Mouse (Mus musculus) liver, embryonic 16.5 days (tissue): ENCODE measurements around the gene Olfr157. TPM values are rescaled to one million over a fixed set of nuclear protein-coding genes. Genes with fewer than 3 reads are reported as not detected.

Experiments used
- ATAC-seq: fragments of 200-750 bp; cut with Nextera tagmentation; 2 replicates; pipeline ENCODE4 v1.8.0; 2017; ENCODE audit warnings: low read depth, mild to moderate bottlenecking, moderate number of reproducible peaks, moderate library complexity
- H3K27ac ChIP-seq: fragments of 300-500 bp; sonication (generic); 2 replicates; pipeline ENCODE4 v1.5.1; 2014; ENCODE audit warnings: mild to moderate bottlenecking, low read length
- H3K27me3 ChIP-seq: fragments of 300-500 bp; sonication (generic); 2 replicates; pipeline ENCODE4 v1.6.1; 2014; ENCODE audit warnings: low read depth, low read length, mixed read lengths; ENCODE audit not compliant: control insufficient read depth, insufficient read depth
- H3K36me3 ChIP-seq: fragments of 300-500 bp; sonication (generic); 2 replicates; pipeline ENCODE4 v1.6.1; 2014; ENCODE audit warnings: mild to moderate bottlenecking; ENCODE audit not compliant: control insufficient read depth, insufficient read depth
- H3K4me1 ChIP-seq: fragments of 300-500 bp; sonication (generic); 2 replicates; pipeline ENCODE4 v1.6.1; 2014; ENCODE audit warnings: low read depth, low read length, mixed read lengths; ENCODE audit not compliant: control insufficient read depth
- H3K4me2 ChIP-seq: fragments of 300-500 bp; sonication (generic); 2 replicates; pipeline ENCODE4 v1.6.1; 2014; ENCODE audit warnings: low read depth, low read length, mixed read lengths
- H3K4me3 ChIP-seq: fragments of 300-500 bp; sonication (generic); 2 replicates; pipeline ENCODE4 v1.5.1; 2014; ENCODE audit warnings: low read depth, mild to moderate bottlenecking, low read length
- H3K9ac ChIP-seq: fragments of 300-500 bp; sonication (generic); 2 replicates; pipeline ENCODE4 v1.6.1; 2014; ENCODE audit warnings: low read depth, low read length
- H3K9me3 ChIP-seq: fragments of 300-500 bp; sonication (generic); replicated peaks from 2 replicates; pipeline ENCODE4 v1.6.1; 2016; ENCODE audit warnings: low read length; ENCODE audit not compliant: control insufficient read depth
- WGBS: fragments of 180-500 bp; shearing (Covaris S2); extraction: QIAGEN DNeasy Blood & Tissue Kit; methylation state at CpG from one replicate; pipeline ENCODE4 v1.1.7; 2014; ENCODE audit not compliant: insufficient replicate concordance; 5-methylcytosine and 5-hydroxymethylcytosine counted together
- polyA plus RNA-seq: library from polyadenylated mRNA; unstranded; fragments of >200 nt; fragmentation: Nextera tagmentation; extraction: Ambion mirVana; gene quantifications from 2 replicates; pipeline ENCODE4 v1.2.1, GENCODE M21; 2015

Olfr157 gene
- polyA plus RNA-seq = not detected in 2 replicates

DNA sequence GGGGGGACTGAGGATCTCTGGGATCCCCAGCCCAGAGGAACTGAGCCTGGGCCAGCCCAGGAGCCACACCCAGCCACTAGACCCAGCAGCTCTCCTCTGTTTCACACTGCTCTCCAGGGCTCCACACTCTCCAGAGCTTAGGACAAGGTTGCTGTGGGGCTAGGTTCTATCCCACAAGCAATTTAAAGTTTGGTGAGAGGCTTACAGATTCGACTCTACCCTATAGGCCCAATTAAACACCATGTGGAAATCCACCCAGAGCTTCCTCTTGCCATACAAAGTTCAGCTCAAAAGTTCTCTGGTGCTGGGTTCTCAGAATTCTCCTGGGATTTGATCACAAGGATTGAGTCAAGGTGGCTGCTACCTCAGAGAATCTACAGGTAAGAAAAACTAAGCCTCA lies at the start of gene Olfr157:
Olfr157 (minus strand) TSS at position 101 of the 400 bp plus-strand sequence.
- no peaks in the 10 kb centered on the region for H3K27me3 ChIP-seq
- H3K4me2 ChIP-seq = no peak within 1 kb of the TSS
- H3K4me3 ChIP-seq = no peak within 1 kb of the TSS
- H3K9me3 ChIP-seq = no peaks in the 10 kb centered on the region
- H3K27ac ChIP-seq = no peak within 1 kb of the TSS
- no peaks in the 10 kb centered on the region for H3K36me3 ChIP-seq
- no peak within 1 kb of the TSS for H3K9ac ChIP-seq
- no peaks in the 10 kb centered on the region for H3K4me1 ChIP-seq
- ATAC-seq = no peak
- 31% methylated on average over 1 of the region's 1 CpGs for WGBS

- H3K4me1 ChIP-seq = no peaks in the 10 kb centered on the region
- H3K27me3 ChIP-seq = no peaks in the 10 kb centered on the region
- ATAC-seq = no peak
- no peaks in the 10 kb centered on the region for H3K36me3 ChIP-seq
- H3K9ac ChIP-seq = no peak overlapping the region
- H3K4me2 ChIP-seq = no peak overlapping the region
- WGBS = 43% methylated on average over 4 of the region's 4 CpGs
- no peaks in the 10 kb centered on the region for H3K9me3 ChIP-seq
- H3K4me3 ChIP-seq = no peak overlapping the region
- H3K27ac ChIP-seq = no peak overlapping the region
Observed at GRCm38 (mm10) chr4:43884196-43884595, 44.2 kb upstream of the Olfr157 start.

DNA sequence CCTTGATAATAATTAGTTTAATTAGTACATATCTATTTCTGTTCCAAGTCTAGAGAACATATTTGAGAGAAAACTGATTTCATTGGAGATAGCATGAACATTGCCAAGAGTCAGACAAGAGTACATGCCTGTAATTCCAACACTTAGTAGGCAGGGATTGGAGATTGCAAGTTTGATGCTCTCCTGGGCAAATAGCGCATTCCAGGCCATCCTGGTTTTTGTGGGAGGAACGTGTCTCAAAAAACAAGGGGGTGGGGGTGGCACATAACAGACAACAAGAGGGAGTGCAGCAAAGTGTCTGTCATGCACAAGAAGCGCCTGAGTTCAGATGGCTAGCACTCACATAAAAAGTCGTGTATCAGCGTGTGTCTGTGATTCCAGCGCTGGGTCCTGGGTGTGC lies 39.6 kb upstream of the Olfr157 start:
- Histone ChIP-seq H3K27ac (no peak overlapping the region), H3K4me3 (no peak overlapping the region), H3K4me2 (no peak overlapping the region), H3K36me3 (no peaks in the 10 kb centered on the region), H3K4me1 (peaks cover 6% of the 10 kb centered on the region), H3K27me3 (peaks cover 9% of the 10 kb centered on the region), H3K9ac (no peak overlapping the region), H3K9me3 (no peaks in the 10 kb centered on the region)
- WGBS = 69% methylated on average over 6 of the region's 6 CpGs
- ATAC-seq = no peak

DNA sequence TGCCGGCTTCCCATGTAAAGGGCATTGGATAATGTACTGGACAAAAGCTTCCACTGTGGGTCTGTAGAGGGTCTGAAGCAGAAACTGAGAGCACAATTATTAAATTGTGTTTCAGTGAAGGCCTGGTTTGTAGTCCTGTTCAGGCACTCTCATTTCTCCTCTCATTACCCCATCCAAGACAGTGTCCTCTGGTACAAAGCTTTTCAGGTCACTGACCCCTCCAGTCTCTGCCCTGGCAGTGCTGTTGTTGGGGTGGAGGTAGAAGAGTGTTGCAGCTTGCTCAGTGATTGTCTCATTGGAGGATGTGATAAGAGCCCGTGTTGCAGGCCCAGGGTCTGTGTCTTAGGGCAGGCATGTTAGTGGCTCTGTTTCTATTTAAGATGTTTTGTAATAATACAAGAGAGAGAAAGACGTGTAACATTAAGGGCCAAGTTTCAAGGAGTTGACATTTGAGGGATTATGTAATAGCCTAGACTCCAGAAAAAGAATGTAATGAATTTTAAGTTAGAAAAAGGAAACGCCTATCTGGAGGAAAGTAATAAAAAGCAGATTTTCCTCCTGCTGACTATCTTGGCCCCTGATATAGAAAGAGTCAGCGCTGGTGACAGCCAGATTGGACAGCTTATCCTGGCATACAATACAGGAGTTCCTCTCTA lies 38.2 kb upstream of the Olfr157 start:
- no peak overlapping the region for H3K9ac ChIP-seq
- no peak overlapping the region for H3K4me2 ChIP-seq
- H3K36me3 ChIP-seq = no peaks in the 10 kb centered on the region
- H3K9me3 ChIP-seq = no peaks in the 10 kb centered on the region
- peaks cover 9% of the 10 kb centered on the region for H3K27me3 ChIP-seq
- H3K4me1 ChIP-seq = peaks cover 6% of the 10 kb centered on the region
- ATAC-seq = no peak
- H3K4me3 ChIP-seq = no peak overlapping the region
- 42% methylated on average over 5 of the region's 5 CpGs for WGBS
- H3K27ac ChIP-seq = no peak overlapping the region

DNA sequence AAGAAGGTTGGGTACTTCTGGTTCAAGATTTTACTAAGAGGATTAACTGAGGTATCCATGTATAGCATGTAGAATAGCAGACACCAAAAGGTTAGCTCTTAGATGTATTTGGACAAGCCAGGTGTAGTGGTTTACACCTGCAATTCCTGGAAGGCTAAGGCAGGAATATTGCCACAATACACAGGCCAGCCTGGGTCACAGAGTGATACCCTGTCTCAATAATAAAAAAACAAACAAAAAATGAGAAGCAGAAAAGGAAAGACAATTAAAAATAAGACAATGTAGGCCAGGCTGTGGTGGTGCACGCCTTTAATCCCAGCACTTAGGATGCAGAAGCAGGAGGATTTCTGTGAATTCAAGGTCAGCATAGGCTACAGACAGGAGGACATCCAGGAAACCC lies 37.2 kb upstream of the Olfr157 start:
- Histone ChIP-seq H3K4me1 (peaks cover 6% of the 10 kb centered on the region), H3K27me3 (peaks cover 9% of the 10 kb centered on the region), H3K4me3 (no peak overlapping the region), H3K27ac (no peak overlapping the region), H3K4me2 (no peak overlapping the region), H3K9ac (no peak overlapping the region), H3K36me3 (no peaks in the 10 kb centered on the region), H3K9me3 (no peaks in the 10 kb centered on the region)
- WGBS = 57% methylated on average over 1 of the region's 1 CpGs
- no peak for ATAC-seq

GRCm38 (mm10) chr4:43875919-43876411 lies 36.0 kb upstream of the Olfr157 start:
- under 1% methylated on average over 20 of the region's 20 CpGs for WGBS
- Histone ChIP-seq H3K27me3 (peaks cover 9% of the 10 kb centered on the region), H3K4me3 (peak overlapping the region; percentile 72), H3K9ac (peak overlapping the region; percentile 30), H3K9me3 (no peaks in the 10 kb centered on the region), H3K4me1 (peaks cover 6% of the 10 kb centered on the region), H3K4me2 (peak overlapping the region; percentile 74), H3K36me3 (no peaks in the 10 kb centered on the region), H3K27ac (no peak overlapping the region)
- peak; percentile 30 for ATAC-seq

- H3K4me3 ChIP-seq = peak within 1 kb of the TSS; percentile 72
- H3K9ac ChIP-seq = peak within 1 kb of the TSS; percentile 30
- H3K36me3 ChIP-seq = no peaks in the 10 kb centered on the region
- ATAC-seq = peak; percentile 85
- WGBS = under 1% methylated on average over 72 of the region's 73 CpGs
- no peak within 1 kb of the TSS for H3K27ac ChIP-seq
- peak within 1 kb of the TSS; percentile 74 for H3K4me2 ChIP-seq
- H3K27me3 ChIP-seq = peaks cover 9% of the 10 kb centered on the region
- H3K4me1 ChIP-seq = peaks cover 6% of the 10 kb centered on the region
- H3K9me3 ChIP-seq = no peaks in the 10 kb centered on the region
Observed at GRCm38 (mm10) chr4:43875160-43875918, 35.3 kb upstream of the Olfr157 start, which contains the start of gene Reck. Reck (plus strand) TSS chr4:43875530.

- H3K4me3 ChIP-seq = no peak overlapping the region
- H3K4me2 ChIP-seq = no peak overlapping the region
- peaks cover 9% of the 10 kb centered on the region for H3K27me3 ChIP-seq
- H3K36me3 ChIP-seq = no peaks in the 10 kb centered on the region
- ATAC-seq = no peak
- H3K27ac ChIP-seq = no peak overlapping the region
- peaks cover 6% of the 10 kb centered on the region for H3K4me1 ChIP-seq
- 32% methylated on average over 7 of the region's 7 CpGs for WGBS
- no peak overlapping the region for H3K9ac ChIP-seq
- H3K9me3 ChIP-seq = no peaks in the 10 kb centered on the region
Observed at GRCm38 (mm10) chr4:43874501-43874900, 34.5 kb upstream of the Olfr157 start.

- no peak for ATAC-seq
- Histone ChIP-seq H3K4me1 (no peaks in the 10 kb centered on the region), H3K36me3 (no peaks in the 10 kb centered on the region), H3K4me3 (no peak overlapping the region), H3K9me3 (no peaks in the 10 kb centered on the region), H3K9ac (no peak overlapping the region), H3K27ac (no peak overlapping the region), H3K4me2 (no peak overlapping the region), H3K27me3 (no peaks in the 10 kb centered on the region)
- 72% methylated on average over 10 of the region's 10 CpGs for WGBS
Observed at GRCm38 (mm10) chr4:43869821-43870220, 29.8 kb upstream of the Olfr157 start.
